Mouse (Mus musculus) forebrain, embryonic 11.5 days (tissue): Measurements from ENCODE around the gene Gstp2. TPM values are rescaled to one million over a fixed set of nuclear protein-coding genes. Genes with fewer than 3 reads are reported as not detected.

Experiments
- ATAC-seq: fragments of 200-750 bp; cut with Nextera tagmentation; replicated peaks from 2 replicates; pipeline ENCODE4 v1.8.0; 2017; ENCODE audit warnings: moderate TSS enrichment; ENCODE audit not compliant: low FRiP score
- DNase-seq: peaks from one replicate; pipeline ENCODE4 v3.0.0-alpha.2; 2017; ENCODE audit warnings: low spot score
- H3K27ac ChIP-seq: fragments of 300-500 bp; sonication (generic); 2 replicates; pipeline ENCODE4 v1.5.1; 2014; ENCODE audit warnings: low read depth, low read length
- H3K27me3 ChIP-seq: fragments of 300-500 bp; sonication (generic); 2 replicates; pipeline ENCODE4 v1.6.1; 2014; ENCODE audit warnings: mild to moderate bottlenecking, low read length, mixed read lengths; ENCODE audit not compliant: control insufficient read depth, insufficient read depth
- H3K36me3 ChIP-seq: fragments of 300-500 bp; sonication (generic); 2 replicates; pipeline ENCODE4 v1.6.1; 2014; ENCODE audit warnings: mild to moderate bottlenecking, low read length, moderate library complexity, mixed read lengths; ENCODE audit not compliant: control insufficient read depth, insufficient read depth
- H3K4me1 ChIP-seq: fragments of 300-500 bp; sonication (generic); replicated peaks from 2 replicates; pipeline ENCODE4 v1.6.1; 2014; ENCODE audit warnings: low read length, mixed read lengths; ENCODE audit not compliant: control insufficient read depth, insufficient read depth
- H3K4me2 ChIP-seq: fragments of 300-500 bp; sonication (generic); 2 replicates; pipeline ENCODE4 v1.6.1; 2014; ENCODE audit warnings: low read depth, mild to moderate bottlenecking, low read length, moderate library complexity, mixed read lengths; ENCODE audit not compliant: severe bottlenecking
- H3K4me3 ChIP-seq: fragments of 300-500 bp; sonication (generic); 2 replicates; pipeline ENCODE4 v1.5.1; 2014; ENCODE audit warnings: low read depth, low read length
- H3K9ac ChIP-seq: fragments of 300-500 bp; sonication (generic); 2 replicates; pipeline ENCODE4 v1.6.1; 2014; ENCODE audit warnings: low read length
- H3K9me3 ChIP-seq: fragments of 300-500 bp; sonication (generic); 2 replicates; pipeline ENCODE4 v1.6.1; 2016; ENCODE audit warnings: low read length, mixed read lengths; ENCODE audit not compliant: control insufficient read depth
- WGBS: fragments of 180-500 bp; shearing (Covaris S2); extraction: QIAGEN DNeasy Blood & Tissue Kit; methylation state at CpG from one replicate; pipeline ENCODE4 v1.1.7; 2014; 5-methylcytosine and 5-hydroxymethylcytosine counted together
- polyA plus RNA-seq: library from polyadenylated mRNA; unstranded; fragments of >200 nt; fragmentation: Nextera tagmentation; extraction: Ambion mirVana; gene quantifications from 2 replicates; pipeline ENCODE4 v1.2.1, GENCODE M21; 2014

The Gstp2 gene
- polyA plus RNA-seq, 1 experiment from 2014 or later, result 1.8 TPM

- Histone ChIP-seq H3K27ac (no peak within 1 kb of the TSS), H3K9me3 (no peaks in the 10 kb centered on the region), H3K9ac (no peak within 1 kb of the TSS), H3K36me3 (no peaks in the 10 kb centered on the region; the same call in 1 of the 2 replicates), H3K4me3 (no peak within 1 kb of the TSS), H3K4me2 (no peak within 1 kb of the TSS), H3K27me3 (no peaks in the 10 kb centered on the region), H3K4me1 (peaks cover 2% of the 10 kb centered on the region; the same call in 1 of the 2 replicates)
- DNase-seq (no peak), ATAC-seq (no peak)
- 80% methylated on average over 1 of the region's 1 CpGs for WGBS
These were observed 42.7 kb downstream of the Gstp2 start, which contains the start of gene Doc2g for GRCm38 (mm10) chr19:4003112-4003511. TSS of gene Doc2g (plus strand) at chr19:4003313.

GRCm38 (mm10) chr19:4001752-4002151 is 44.1 kb downstream of the Gstp2 start:
- ATAC-seq (no peak), DNase-seq (no peak)
- WGBS, result 93% methylated on average over 5 of the region's 5 CpGs
- Histone ChIP-seq H3K4me1 (peaks cover 2% of the 10 kb centered on the region; the same call in 1 of the 2 replicates), H3K9ac (no peak overlapping the region), H3K9me3 (no peaks in the 10 kb centered on the region), H3K27ac (no peak overlapping the region), H3K27me3 (no peaks in the 10 kb centered on the region), H3K36me3 (no peaks in the 10 kb centered on the region), H3K4me3 (no peak overlapping the region), H3K4me2 (no peak overlapping the region)

GRCm38 (mm10) chr19:4000949-4001525 is 44.8 kb downstream of the Gstp2 start:
- H3K4me1 ChIP-seq, result peaks cover 2% of the 10 kb centered on the region; the same call in 1 of the 2 replicates
- H3K4me3 ChIP-seq, result peak overlapping the region; percentile 73
- WGBS, result 17% methylated on average over 17 of the region's 17 CpGs
- ATAC-seq (peak; percentile 23; the same call in 1 of the 2 replicates), DNase-seq (no peak)
- H3K27ac ChIP-seq, result peak overlapping the region; percentile 96
- H3K9me3 ChIP-seq, result no peaks in the 10 kb centered on the region
- H3K9ac ChIP-seq, result peak overlapping the region; percentile 89
- peak overlapping the region; percentile 90 for H3K4me2 ChIP-seq
- H3K36me3 ChIP-seq, result no peaks in the 10 kb centered on the region
- no peaks in the 10 kb centered on the region for H3K27me3 ChIP-seq

- Histone ChIP-seq H3K36me3 (no peaks in the 10 kb centered on the region), H3K27me3 (no peaks in the 10 kb centered on the region), H3K4me2 (peak within 1 kb of the TSS; percentile 90), H3K9ac (peak within 1 kb of the TSS; percentile 89), H3K4me3 (peak within 1 kb of the TSS; percentile 73), H3K9me3 (no peaks in the 10 kb centered on the region), H3K4me1 (peaks cover 2% of the 10 kb centered on the region; the same call in 1 of the 2 replicates), H3K27ac (peak within 1 kb of the TSS; percentile 96)
- ATAC-seq (peak; percentile 91), DNase-seq (peak; percentile 97)
- under 1% methylated on average over 64 of the region's 64 CpGs for WGBS
These were observed 45.5 kb downstream of the Gstp2 start, which contains the start of the genes Nudt8 and Gm49405 for GRCm38 (mm10) chr19:4000119-4000900. TSS of gene Nudt8 (plus strand) at chr19:4000580. TSS of gene Gm49405 (plus strand) at chr19:4000626.

- Histone ChIP-seq H3K4me3 (no peak overlapping the region), H3K27ac (no peak overlapping the region), H3K9ac (peak overlapping the region; percentile 47), H3K4me2 (peak overlapping the region; percentile 90; the same call in 1 of the 2 replicates), H3K36me3 (no peaks in the 10 kb centered on the region), H3K9me3 (no peaks in the 10 kb centered on the region), H3K27me3 (no peaks in the 10 kb centered on the region), H3K4me1 (peaks cover 2% of the 10 kb centered on the region; the same call in 1 of the 2 replicates)
- no peak for ATAC-seq
- no peak for DNase-seq
- 89% methylated on average over 9 of the region's 9 CpGs for WGBS
These were observed 46.6 kb downstream of the Gstp2 start for GRCm38 (mm10) chr19:3999121-3999730.

GRCm38 (mm10) chr19:3998335-3998734 is 47.5 kb downstream of the Gstp2 start:
- DNase-seq, result no peak
- H3K27me3 ChIP-seq, result no peaks in the 10 kb centered on the region
- H3K4me1 ChIP-seq, result peaks cover 2% of the 10 kb centered on the region; the same call in 1 of the 2 replicates
- no peaks in the 10 kb centered on the region for H3K36me3 ChIP-seq
- no peak overlapping the region for H3K9ac ChIP-seq
- no peaks in the 10 kb centered on the region for H3K9me3 ChIP-seq
- H3K27ac ChIP-seq, result no peak overlapping the region
- ATAC-seq, result no peak
- no peak overlapping the region for H3K4me2 ChIP-seq
- WGBS, result 71% methylated on average over 8 of the region's 8 CpGs
- H3K4me3 ChIP-seq, result no peak overlapping the region

- Histone ChIP-seq H3K4me3 (no peak overlapping the region), H3K27ac (no peak overlapping the region), H3K9ac (no peak overlapping the region), H3K4me2 (no peak overlapping the region), H3K9me3 (no peaks in the 10 kb centered on the region), H3K4me1 (peaks cover 2% of the 10 kb centered on the region; the same call in 1 of the 2 replicates), H3K36me3 (no peaks in the 10 kb centered on the region), H3K27me3 (no peaks in the 10 kb centered on the region)
- 67% methylated on average over 8 of the region's 8 CpGs for WGBS
- DNase-seq (no peak), ATAC-seq (no peak)
These were observed 48.6 kb downstream of the Gstp2 start for GRCm38 (mm10) chr19:3997231-3997630.

GRCm38 (mm10) chr19:3996747-3997146 is 49.1 kb downstream of the Gstp2 start:
- ATAC-seq, result no peak
- Histone ChIP-seq H3K4me2 (no peak overlapping the region), H3K9ac (no peak overlapping the region), H3K27ac (no peak overlapping the region), H3K36me3 (no peaks in the 10 kb centered on the region), H3K4me1 (peaks cover 2% of the 10 kb centered on the region; the same call in 1 of the 2 replicates), H3K9me3 (no peaks in the 10 kb centered on the region), H3K27me3 (no peaks in the 10 kb centered on the region), H3K4me3 (no peak overlapping the region)
- no peak for DNase-seq
- WGBS, result 87% methylated on average over 8 of the region's 8 CpGs
